Mouse (Mus musculus) kidney, embryonic 16.5 days (tissue): Measurements from ENCODE around the gene Dnajb2. TPM values are rescaled to one million over a fixed set of nuclear protein-coding genes. Genes with fewer than 3 reads are reported as not detected.
"Not testable (repeated sequence)": the region's sequence is repeated elsewhere in the genome, so short reads cannot be mapped to it uniquely, and the experiment has no call there.

Source experiments
- ATAC-seq: fragments of 200-750 bp; cut with Nextera tagmentation; 2 replicates; pipeline ENCODE4 v1.8.0; 2017; ENCODE audit warnings: moderate TSS enrichment; ENCODE audit not compliant: low FRiP score, low TSS enrichment
- H3K27ac ChIP-seq: fragments of 300-500 bp; sonication (generic); 2 replicates; pipeline ENCODE4 v1.5.1; 2014; ENCODE audit warnings: low read length
- H3K27me3 ChIP-seq: fragments of 300-500 bp; sonication (generic); 2 replicates; pipeline ENCODE4 v1.6.1; 2014; ENCODE audit warnings: low read length, control low read depth, mixed read lengths; ENCODE audit not compliant: insufficient read depth
- H3K36me3 ChIP-seq: fragments of 300-500 bp; sonication (generic); 2 replicates; pipeline ENCODE4 v1.6.1; 2014; ENCODE audit warnings: low read length, control low read depth, mixed read lengths; ENCODE audit not compliant: insufficient read depth
- H3K4me1 ChIP-seq: fragments of 300-500 bp; sonication (generic); 2 replicates; pipeline ENCODE4 v1.6.1; 2014; ENCODE audit warnings: low read length, control low read depth, mixed read lengths; ENCODE audit not compliant: insufficient read depth
- H3K4me2 ChIP-seq: fragments of 300-500 bp; sonication (generic); replicated peaks from 2 replicates; pipeline ENCODE4 v1.6.1; 2014; ENCODE audit warnings: low read depth, low read length
- H3K4me3 ChIP-seq: fragments of 300-500 bp; sonication (generic); 2 replicates; pipeline ENCODE4 v1.5.1; 2014; ENCODE audit warnings: mild to moderate bottlenecking, low read length
- H3K9ac ChIP-seq: fragments of 300-500 bp; sonication (generic); replicated peaks from 2 replicates; pipeline ENCODE4 v1.6.1; 2014; ENCODE audit warnings: low read length
- H3K9me3 ChIP-seq: fragments of 300-500 bp; sonication (generic); 2 replicates; pipeline ENCODE4 v1.6.1; 2016; ENCODE audit warnings: low read length, control low read depth
- WGBS: fragments of 180-500 bp; shearing (Covaris S2); extraction: QIAGEN DNeasy Blood & Tissue Kit; methylation state at CpG from one replicate; pipeline ENCODE4 v1.1.7; 2014; 5-methylcytosine and 5-hydroxymethylcytosine counted together
- polyA plus RNA-seq: library from polyadenylated mRNA; unstranded; fragments of >200 nt; fragmentation: Nextera tagmentation; extraction: Ambion mirVana; gene quantifications from 2 replicates; pipeline ENCODE4 v1.2.1, GENCODE M21; 2015

Dnajb2 gene
- polyA plus RNA-seq, 1 experiment from 2014 or later, result 41.3 TPM

- no peak overlapping the region for H3K4me2 ChIP-seq
- H3K4me1 ChIP-seq, result no peaks in the 10 kb centered on the region
- H3K4me3 ChIP-seq, result no peak overlapping the region
- H3K36me3 ChIP-seq, result no peaks in the 10 kb centered on the region
- no peak overlapping the region for H3K9ac ChIP-seq
- H3K27ac ChIP-seq, result no peak overlapping the region
- no peaks in the 10 kb centered on the region for H3K9me3 ChIP-seq
- ATAC-seq, result no peak
- H3K27me3 ChIP-seq, result no peaks in the 10 kb centered on the region
- 68% methylated on average over 7 of the region's 7 CpGs for WGBS
Measured at GRCm38 (mm10) chr1:75230335-75230994, 5.7 kb upstream of the Dnajb2 start.

DNA sequence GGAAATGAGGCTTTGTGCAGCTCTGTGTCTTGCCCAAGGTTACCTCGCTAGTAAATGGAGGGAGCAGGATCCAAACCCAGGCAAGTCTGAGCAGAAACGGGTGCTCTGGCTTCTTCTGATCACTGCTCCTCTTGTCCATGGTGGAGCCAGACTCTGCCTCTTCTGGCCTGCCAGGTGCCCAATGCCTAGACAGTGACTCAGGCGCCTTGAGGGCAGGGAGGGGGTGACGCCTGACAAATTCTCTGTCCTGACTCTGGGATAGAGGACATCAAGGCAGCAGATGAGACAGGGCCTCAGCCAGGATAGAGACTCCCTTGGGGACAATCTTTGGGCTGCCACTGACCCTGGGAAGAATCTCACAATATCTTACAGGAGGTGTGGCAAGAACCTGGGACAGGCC lies 5.0 kb upstream of the Dnajb2 start:
- no peak overlapping the region for H3K4me3 ChIP-seq
- H3K9ac ChIP-seq, result no peak overlapping the region
- no peaks in the 10 kb centered on the region for H3K9me3 ChIP-seq
- H3K4me1 ChIP-seq, result peaks cover 4% of the 10 kb centered on the region
- no peak for ATAC-seq
- no peak overlapping the region for H3K27ac ChIP-seq
- H3K4me2 ChIP-seq, result no peak overlapping the region
- no peaks in the 10 kb centered on the region for H3K27me3 ChIP-seq
- no peaks in the 10 kb centered on the region for H3K36me3 ChIP-seq
- 71% methylated on average over 4 of the region's 4 CpGs for WGBS

DNA sequence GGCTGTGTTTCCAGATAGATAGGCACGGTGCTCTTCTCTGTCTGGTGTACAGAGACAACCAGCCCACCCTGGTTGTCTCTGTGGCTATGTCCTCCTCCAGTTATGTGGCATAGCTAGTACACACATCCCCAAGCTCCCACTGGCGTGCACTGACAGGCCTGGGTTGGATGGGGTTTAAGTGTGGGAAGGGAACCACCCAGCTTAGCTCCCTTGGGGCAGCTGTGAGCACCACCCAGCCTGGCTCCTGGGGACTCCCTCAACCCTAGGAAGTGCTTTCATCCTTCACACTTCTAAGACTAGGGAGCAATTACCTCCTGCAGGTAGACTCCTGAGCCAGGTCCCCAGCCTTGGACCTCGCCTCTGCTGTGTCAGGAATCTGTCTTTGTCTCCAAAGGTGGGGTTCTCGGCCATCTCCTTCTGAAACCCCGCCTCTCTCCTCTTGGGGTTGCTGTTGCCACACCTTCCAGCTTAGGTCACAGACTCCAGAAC lies 4.5 kb upstream of the Dnajb2 start, which contains the start of gene A630095N17Rik:
TSS of gene A630095N17Rik (minus strand) at position 439 of the 489 bp plus-strand sequence.
- Histone ChIP-seq H3K36me3 (no peaks in the 10 kb centered on the region), H3K27me3 (no peaks in the 10 kb centered on the region), H3K4me2 (no peak within 1 kb of the TSS), H3K9ac (no peak within 1 kb of the TSS), H3K27ac (no peak within 1 kb of the TSS), H3K9me3 (no peaks in the 10 kb centered on the region), H3K4me3 (no peak within 1 kb of the TSS), H3K4me1 (peaks cover 5% of the 10 kb centered on the region)
- no peak for ATAC-seq
- 82% methylated on average over 5 of the region's 5 CpGs for WGBS

DNA sequence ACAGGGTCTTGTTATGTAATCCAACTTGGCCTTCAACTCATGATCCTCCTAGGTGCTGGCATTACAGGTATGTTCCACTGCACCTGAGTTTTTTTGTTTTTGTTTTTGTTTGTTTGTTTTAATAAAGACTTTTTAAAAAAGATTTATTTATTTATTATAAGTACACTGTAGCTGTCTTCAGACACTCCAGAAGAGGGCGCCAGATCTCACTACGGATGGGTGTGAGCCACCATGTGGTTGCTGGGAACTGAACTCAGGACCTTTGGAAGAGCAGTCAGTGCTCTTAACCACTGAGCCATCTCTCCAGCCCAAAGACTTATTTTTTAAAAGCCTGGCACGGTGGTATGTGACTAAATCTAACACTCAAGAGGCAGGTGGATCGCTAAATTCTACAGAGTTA lies 3.7 kb upstream of the Dnajb2 start:
- WGBS, result 66% methylated on average over 4 of the region's 4 CpGs
- H3K9me3 ChIP-seq, ATAC-seq: not testable (repeated sequence)

DNA sequence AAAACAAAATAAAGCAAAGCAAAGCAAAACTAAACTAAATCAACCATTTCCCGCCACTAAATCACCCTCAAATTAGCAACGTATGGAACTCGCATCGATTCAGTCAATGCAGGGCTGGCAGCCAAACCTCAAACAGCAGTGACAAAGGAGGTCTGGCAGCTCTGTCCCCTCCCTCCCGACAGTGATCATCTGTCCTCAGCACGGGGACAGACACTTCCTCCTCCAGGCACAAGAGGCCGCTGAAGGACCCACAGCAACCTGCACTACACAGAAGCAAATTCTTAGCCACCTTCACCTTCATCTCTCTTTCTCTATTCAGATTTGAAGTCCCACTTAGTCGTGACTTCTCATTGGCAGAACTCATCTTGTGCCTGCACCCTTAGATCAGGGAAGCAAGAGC lies 1.6 kb upstream of the Dnajb2 start:
- Histone ChIP-seq H3K9ac (peak overlapping the region; percentile 5; the same call in 1 of the 2 replicates), H3K27me3 (no peaks in the 10 kb centered on the region), H3K9me3 (no peaks in the 10 kb centered on the region), H3K4me3 (no peak overlapping the region), H3K27ac (no peak overlapping the region), H3K36me3 (peaks cover 2% of the 10 kb centered on the region; the same call in 1 of the 2 replicates), H3K4me2 (0 out of 2 replicates have a peak overlapping the region, but pooled peaks have one; percentile 4), H3K4me1 (peaks cover 10% of the 10 kb centered on the region)
- no peak for ATAC-seq
- WGBS, result 1% methylated on average over 8 of the region's 8 CpGs

More for the DNA sequence above, 3.7 kb upstream of the Dnajb2 start:
- not testable (repeated sequence) for H3K4me1 ChIP-seq, H3K4me2 ChIP-seq, H3K27me3 ChIP-seq, H3K4me3 ChIP-seq, H3K36me3 ChIP-seq, H3K9ac ChIP-seq, H3K27ac ChIP-seq

- H3K27ac ChIP-seq, result no peak overlapping the region
- no peak for ATAC-seq
- H3K9me3 ChIP-seq, result no peaks in the 10 kb centered on the region
- 83% methylated on average over 10 of the region's 10 CpGs for WGBS
- H3K4me3 ChIP-seq, result no peak overlapping the region
- peaks cover 10% of the 10 kb centered on the region for H3K4me1 ChIP-seq
- no peaks in the 10 kb centered on the region for H3K27me3 ChIP-seq
- no peak overlapping the region for H3K4me2 ChIP-seq
- no peak overlapping the region for H3K9ac ChIP-seq
- peaks cover 24% of the 10 kb centered on the region for H3K36me3 ChIP-seq
Measured at GRCm38 (mm10) chr1:75239591-75239990, 3.4 kb downstream of the Dnajb2 start.

DNA sequence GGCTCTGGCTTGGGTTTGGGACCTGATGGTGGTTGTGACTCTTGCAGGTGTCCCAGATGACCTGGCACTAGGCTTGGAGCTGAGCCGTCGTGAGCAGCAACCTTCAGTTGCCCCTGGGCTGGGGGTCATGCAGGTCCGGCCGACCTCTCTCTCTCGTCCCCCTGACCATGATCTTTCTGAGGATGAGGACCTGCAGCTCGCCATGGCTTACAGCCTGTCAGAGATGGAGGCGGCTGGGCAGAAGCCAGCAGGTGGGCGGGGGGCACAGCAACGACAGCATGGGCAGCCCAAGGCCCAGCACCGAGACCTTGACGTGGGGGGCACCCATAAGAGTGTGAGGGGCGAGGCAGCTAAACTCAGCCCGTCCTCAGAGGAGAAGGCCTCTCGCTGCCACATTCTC lies 7.2 kb downstream of the Dnajb2 start:
- no peaks in the 10 kb centered on the region for H3K9me3 ChIP-seq
- WGBS, result 90% methylated on average over 14 of the region's 14 CpGs

GRCm38 (mm10) chr1:75244175-75244826 lies 8.1 kb downstream of the Dnajb2 start:
- H3K27me3 ChIP-seq, result no peaks in the 10 kb centered on the region

More for the DNA sequence above, 7.2 kb downstream of the Dnajb2 start:
- no peak overlapping the region for H3K4me2 ChIP-seq
- peaks cover 24% of the 10 kb centered on the region for H3K36me3 ChIP-seq
- no peak for ATAC-seq
- no peak overlapping the region for H3K27ac ChIP-seq
- peaks cover 8% of the 10 kb centered on the region for H3K4me1 ChIP-seq
- H3K9ac ChIP-seq, result no peak overlapping the region
- H3K27me3 ChIP-seq, result no peaks in the 10 kb centered on the region
- no peak overlapping the region for H3K4me3 ChIP-seq

DNA sequence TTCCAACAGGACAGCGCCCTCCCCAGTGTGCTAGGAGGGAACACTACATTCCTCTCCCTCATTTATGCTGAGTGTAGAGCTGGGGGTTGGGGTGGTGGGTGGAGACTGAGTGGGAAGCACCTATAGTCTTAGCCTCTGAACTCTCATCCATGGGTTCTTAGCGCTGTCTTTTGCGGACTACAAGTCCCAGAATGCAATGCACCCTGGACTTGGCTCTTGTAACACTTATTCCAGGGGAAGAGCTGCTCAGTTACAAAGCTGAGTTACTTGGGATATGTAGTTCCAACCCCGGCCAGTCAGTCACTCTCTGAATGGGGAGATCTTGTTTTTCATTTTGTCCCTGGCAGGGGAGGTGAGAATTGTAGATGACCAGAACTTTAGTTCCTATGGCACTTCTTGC lies 8.6 kb downstream of the Dnajb2 start:
- Histone ChIP-seq H3K27me3 (no peaks in the 10 kb centered on the region), H3K9ac (no peak overlapping the region), H3K27ac (no peak overlapping the region), H3K9me3 (no peaks in the 10 kb centered on the region), H3K4me3 (no peak overlapping the region), H3K4me2 (no peak overlapping the region), H3K4me1 (peaks cover 11% of the 10 kb centered on the region), H3K36me3 (peaks cover 19% of the 10 kb centered on the region; the same call in 1 of the 2 replicates)
- ATAC-seq, result peak; percentile 69
- WGBS, result 28% methylated on average over 4 of the region's 4 CpGs

More at GRCm38 (mm10) chr1:75244175-75244826, 8.1 kb downstream of the Dnajb2 start:
- peaks cover 24% of the 10 kb centered on the region for H3K36me3 ChIP-seq
- H3K4me2 ChIP-seq, result no peak overlapping the region
- peak; percentile 29 for ATAC-seq
- H3K4me1 ChIP-seq, result peaks cover 11% of the 10 kb centered on the region
- H3K9me3 ChIP-seq, result no peaks in the 10 kb centered on the region
- H3K4me3 ChIP-seq, result no peak overlapping the region
- WGBS, result 89% methylated on average over 12 of the region's 12 CpGs
- H3K9ac ChIP-seq, result no peak overlapping the region
- no peak overlapping the region for H3K27ac ChIP-seq
